Mouse (Mus musculus): ENCODE measurements at regions not wholly inside any gene's neighbourhood (a gene's known extent, or its start where the extent isn't known, plus 50 kb on each side); places are given as distances from the start of the nearest gene placed in this dataset.

GRCm38 (mm10) chr13:68167826-68168225 is 304.7 kb downstream of the BC048507 start:
- peak; percentile 36 for DNase-seq

DNA sequence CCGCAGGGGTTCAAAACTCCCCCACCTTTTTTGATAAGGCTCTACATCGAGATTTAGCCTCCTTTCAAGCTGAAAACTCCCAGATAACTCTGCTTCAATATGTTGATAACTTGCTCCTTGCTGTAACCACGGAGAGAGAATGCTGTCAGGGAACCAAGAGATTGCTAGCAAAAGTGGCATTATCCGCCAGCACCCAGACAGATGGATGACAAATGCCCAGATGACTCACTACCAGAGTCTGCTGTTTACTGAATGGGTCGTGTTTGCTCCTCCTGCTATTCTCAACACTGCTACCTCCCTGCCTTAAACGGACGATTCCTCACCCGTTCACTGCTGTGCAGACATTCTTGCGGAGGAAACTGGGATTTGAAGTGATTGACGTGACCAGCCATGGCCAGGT is 310.3 kb downstream of the BC048507 start:
- peak; percentile 42 for DNase-seq

Data from adrenal gland, adult 2 months (tissue).